Mouse (Mus musculus): ENCODE results near the gene Grid2. TPM values are rescaled to one million over a fixed set of nuclear protein-coding genes. Genes with fewer than 3 reads are reported as not detected.

Grid2 gene
- polyA plus RNA-seq, 1 experiment from 2014 or later: 2.3 TPM

DNA sequence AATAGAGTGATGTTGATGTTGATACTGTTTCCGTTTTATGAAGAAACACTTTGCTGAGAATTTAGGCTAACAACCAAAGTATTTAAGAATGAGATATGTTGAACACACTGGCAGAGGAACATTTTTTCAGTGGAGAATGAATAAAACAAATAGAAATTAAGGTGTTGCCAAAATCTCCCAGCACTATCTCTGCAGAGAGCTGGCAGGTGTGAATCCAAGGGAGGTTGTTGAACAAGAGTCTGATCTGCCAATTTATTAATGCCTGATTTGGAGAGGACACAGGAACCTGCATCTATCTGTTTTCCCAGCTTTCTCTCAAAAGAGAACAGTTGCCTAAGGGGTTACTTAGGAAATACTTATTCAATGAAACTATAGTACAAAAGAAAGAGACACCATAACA is 822.2 kb downstream of the Grid2 start:
- Histone ChIP-seq H3K9me3 (no peaks in the 10 kb centered on the region), H3K4me3 (no peak overlapping the region), H3K36me3 (no peaks in the 10 kb centered on the region), H3K4me2 (replicated peaks) (no peak overlapping the region), H3K9ac (no peak overlapping the region), H3K4me1 (no peaks in the 10 kb centered on the region), H3K27me3 (no peaks in the 10 kb centered on the region), H3K27ac (no peak overlapping the region)
- no peak for ATAC-seq (ENCODE audit: insufficient number of reproducible peaks, insufficient read depth, low FRiP score, low TSS enrichment)
- WGBS: 83% methylated on average over 1 of the region's 1 CpGs

DNA sequence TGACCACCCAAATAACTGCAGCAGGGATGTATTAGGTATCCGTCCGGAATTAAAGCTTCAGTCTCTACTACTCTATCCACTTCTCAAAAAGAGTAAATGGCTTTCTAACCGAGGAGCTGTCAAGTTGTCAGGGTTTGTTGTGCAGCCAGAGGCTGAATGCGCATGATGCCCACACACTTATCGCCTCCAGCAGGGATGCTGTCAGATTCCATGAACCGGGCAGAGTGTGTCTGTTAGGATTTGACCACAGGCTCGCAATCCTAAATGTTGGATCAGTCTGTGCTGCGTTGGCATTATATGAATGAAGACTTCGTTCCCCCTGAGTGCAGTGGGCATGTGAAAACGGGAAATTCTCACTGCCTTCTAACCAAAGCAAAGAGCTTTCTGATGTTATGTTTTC is 843.0 kb downstream of the Grid2 start:
- WGBS: 74% methylated on average over 10 of the region's 10 CpGs
- no peaks in the 10 kb centered on the region for H3K36me3 ChIP-seq
- no peak overlapping the region for H3K4me3 ChIP-seq
- no peak overlapping the region for H3K27ac ChIP-seq
- no peak overlapping the region for H3K9ac ChIP-seq
- ATAC-seq (ENCODE audit: insufficient number of reproducible peaks, insufficient read depth, low FRiP score, low TSS enrichment): no peak
- H3K4me1 ChIP-seq: no peaks in the 10 kb centered on the region
- H3K4me2 ChIP-seq (replicated peaks): no peak overlapping the region
- H3K9me3 ChIP-seq: no peaks in the 10 kb centered on the region
- no peaks in the 10 kb centered on the region for H3K27me3 ChIP-seq

DNA sequence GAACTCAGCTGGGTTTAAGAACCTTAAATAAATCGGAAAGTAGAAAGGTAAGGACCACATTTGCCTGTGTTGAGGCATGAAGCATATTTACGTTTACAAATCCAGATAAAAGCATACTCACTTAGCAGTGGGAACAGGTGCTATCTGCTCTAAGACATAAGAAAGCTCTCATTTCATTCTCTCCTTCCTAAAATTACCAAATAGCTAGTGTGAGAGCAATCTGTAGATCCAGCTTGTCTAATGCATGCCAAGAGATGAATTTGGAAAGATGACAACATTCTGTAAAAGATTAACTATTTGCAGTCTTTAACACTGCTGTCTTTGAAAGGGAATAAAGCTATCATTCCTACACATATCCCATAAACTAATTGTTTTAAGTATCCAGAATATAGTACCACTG is 858.9 kb downstream of the Grid2 start:
- Histone ChIP-seq H3K27ac (no peak overlapping the region), H3K4me1 (no peaks in the 10 kb centered on the region), H3K27me3 (no peaks in the 10 kb centered on the region), H3K9ac (no peak overlapping the region), H3K36me3 (no peaks in the 10 kb centered on the region), H3K4me3 (no peak overlapping the region), H3K4me2 (replicated peaks) (no peak overlapping the region), H3K9me3 (no peaks in the 10 kb centered on the region)
- ATAC-seq (ENCODE audit: insufficient number of reproducible peaks, insufficient read depth, low FRiP score, low TSS enrichment): no peak
- WGBS: 83% methylated on average over 2 of the region's 2 CpGs

DNA sequence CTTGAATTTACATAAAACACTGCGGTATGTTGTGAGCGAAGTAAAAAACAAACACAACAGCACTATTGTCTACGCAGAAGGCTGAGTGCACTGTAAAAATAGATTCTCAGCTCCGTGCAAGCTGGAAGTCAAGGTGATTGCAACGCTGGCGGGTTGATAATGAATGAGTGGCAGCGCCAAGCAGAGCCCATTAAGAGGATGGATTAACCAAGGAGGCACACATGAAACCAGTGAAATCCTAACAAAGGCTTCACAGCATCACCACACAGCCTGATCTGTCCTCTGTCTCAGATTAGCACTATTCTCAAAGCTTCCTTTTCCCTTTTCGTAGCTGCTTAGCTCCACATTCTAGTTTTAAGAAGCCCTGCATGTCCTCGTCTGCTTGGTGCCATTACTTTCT is 880.6 kb downstream of the Grid2 start:
- 86% methylated on average over 9 of the region's 9 CpGs for WGBS
- no peaks in the 10 kb centered on the region for H3K9me3 ChIP-seq
- no peak overlapping the region for H3K4me3 ChIP-seq
- H3K9ac ChIP-seq: no peak overlapping the region
- no peaks in the 10 kb centered on the region for H3K4me1 ChIP-seq
- no peaks in the 10 kb centered on the region for H3K27me3 ChIP-seq
- H3K27ac ChIP-seq: no peak overlapping the region
- no peak for ATAC-seq (ENCODE audit: insufficient number of reproducible peaks, insufficient read depth, low FRiP score, low TSS enrichment)
- no peaks in the 10 kb centered on the region for H3K36me3 ChIP-seq
- H3K4me2 ChIP-seq (replicated peaks): no peak overlapping the region

DNA sequence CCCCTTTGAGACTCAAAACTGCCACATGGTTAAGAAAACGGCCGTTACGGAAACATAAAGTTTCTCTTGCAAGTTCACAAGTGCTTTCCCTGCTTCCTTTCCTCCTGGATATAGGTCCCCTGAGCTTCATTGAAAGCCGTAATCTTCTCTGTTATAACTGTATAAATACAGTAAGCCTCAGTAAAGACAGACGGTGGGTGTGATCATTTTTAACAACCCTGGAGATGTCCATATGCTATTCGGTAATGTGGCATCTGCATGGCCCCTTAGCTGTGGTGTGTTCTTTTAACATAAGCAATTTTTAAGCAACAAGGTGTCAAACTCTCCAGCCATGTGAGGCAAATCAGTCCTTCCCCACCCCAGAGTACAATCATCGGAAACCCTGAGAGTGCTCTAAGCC is 892.9 kb downstream of the Grid2 start:
- Histone ChIP-seq H3K4me3 (no peak overlapping the region), H3K9me3 (no peaks in the 10 kb centered on the region), H3K27me3 (no peaks in the 10 kb centered on the region), H3K9ac (no peak overlapping the region), H3K4me2 (replicated peaks) (no peak overlapping the region), H3K4me1 (no peaks in the 10 kb centered on the region), H3K27ac (no peak overlapping the region), H3K36me3 (no peaks in the 10 kb centered on the region)
- no peak for ATAC-seq (ENCODE audit: insufficient number of reproducible peaks, insufficient read depth, low FRiP score, low TSS enrichment)
- 83% methylated on average over 7 of the region's 7 CpGs for WGBS

DNA sequence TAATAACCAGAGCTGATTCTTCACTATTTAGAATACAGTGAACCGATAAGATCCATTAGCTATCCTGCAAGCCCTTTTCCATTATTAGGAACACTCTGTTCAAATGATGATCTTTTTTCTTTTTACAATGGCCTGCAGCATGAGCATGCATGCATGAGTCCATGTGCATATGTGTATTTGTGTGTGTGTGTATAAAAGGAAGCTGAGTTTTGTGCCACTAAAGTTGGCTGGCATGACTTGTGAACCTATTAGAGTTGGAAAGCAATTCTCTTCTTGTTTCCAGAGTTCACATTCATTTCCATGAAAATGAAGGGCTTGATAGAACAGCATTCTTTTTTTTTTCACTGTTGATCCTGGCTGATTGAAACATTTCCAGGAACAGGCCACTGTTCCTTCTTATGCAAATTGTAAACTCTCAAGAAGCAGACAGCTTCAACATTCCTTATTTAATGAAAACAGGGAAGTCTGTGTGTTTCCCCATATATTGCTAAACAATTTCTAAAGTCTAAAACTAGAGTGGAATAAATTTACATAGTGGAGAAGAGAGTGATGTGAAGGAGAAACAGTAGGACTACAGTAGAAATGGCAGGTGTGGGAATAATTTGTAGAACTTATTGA is 919.4 kb downstream of the Grid2 start:
- Histone ChIP-seq H3K4me3 (no peak overlapping the region), H3K4me2 (replicated peaks) (no peak overlapping the region), H3K4me1 (no peaks in the 10 kb centered on the region), H3K27ac (no peak overlapping the region), H3K9ac (no peak overlapping the region), H3K27me3 (no peaks in the 10 kb centered on the region), H3K9me3 (no peaks in the 10 kb centered on the region), H3K36me3 (no peaks in the 10 kb centered on the region)
- WGBS: 88% methylated on average over 1 of the region's 1 CpGs
- ATAC-seq (ENCODE audit: insufficient number of reproducible peaks, insufficient read depth, low FRiP score, low TSS enrichment): no peak

DNA sequence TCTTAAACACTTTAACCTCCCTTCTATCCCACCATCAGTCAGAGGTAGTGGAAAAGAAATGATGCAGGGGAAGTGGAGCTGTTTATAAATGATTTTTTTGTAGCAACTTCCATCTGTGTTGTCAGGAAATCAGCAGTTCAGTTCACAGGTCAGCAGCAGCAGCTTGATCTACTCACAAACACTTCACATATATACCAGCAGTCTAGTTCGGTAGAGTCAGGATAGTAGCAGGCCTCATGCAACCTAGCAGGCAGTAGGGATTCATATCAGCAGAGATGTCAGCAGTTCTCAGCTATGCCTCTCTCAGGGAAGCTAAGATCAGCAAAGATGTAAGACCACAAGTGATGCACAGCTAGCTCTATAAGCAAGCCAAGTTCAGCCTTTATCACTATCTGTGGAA is 938.0 kb downstream of the Grid2 start:
- Histone ChIP-seq H3K27ac (no peak overlapping the region), H3K9me3 (no peaks in the 10 kb centered on the region), H3K4me3 (no peak overlapping the region), H3K27me3 (no peaks in the 10 kb centered on the region), H3K9ac (no peak overlapping the region), H3K36me3 (no peaks in the 10 kb centered on the region), H3K4me2 (replicated peaks) (no peak overlapping the region), H3K4me1 (no peaks in the 10 kb centered on the region)
- no peak for ATAC-seq (ENCODE audit: insufficient number of reproducible peaks, insufficient read depth, low FRiP score, low TSS enrichment)
- WGBS: 74% methylated on average over 1 of the region's 1 CpGs

DNA sequence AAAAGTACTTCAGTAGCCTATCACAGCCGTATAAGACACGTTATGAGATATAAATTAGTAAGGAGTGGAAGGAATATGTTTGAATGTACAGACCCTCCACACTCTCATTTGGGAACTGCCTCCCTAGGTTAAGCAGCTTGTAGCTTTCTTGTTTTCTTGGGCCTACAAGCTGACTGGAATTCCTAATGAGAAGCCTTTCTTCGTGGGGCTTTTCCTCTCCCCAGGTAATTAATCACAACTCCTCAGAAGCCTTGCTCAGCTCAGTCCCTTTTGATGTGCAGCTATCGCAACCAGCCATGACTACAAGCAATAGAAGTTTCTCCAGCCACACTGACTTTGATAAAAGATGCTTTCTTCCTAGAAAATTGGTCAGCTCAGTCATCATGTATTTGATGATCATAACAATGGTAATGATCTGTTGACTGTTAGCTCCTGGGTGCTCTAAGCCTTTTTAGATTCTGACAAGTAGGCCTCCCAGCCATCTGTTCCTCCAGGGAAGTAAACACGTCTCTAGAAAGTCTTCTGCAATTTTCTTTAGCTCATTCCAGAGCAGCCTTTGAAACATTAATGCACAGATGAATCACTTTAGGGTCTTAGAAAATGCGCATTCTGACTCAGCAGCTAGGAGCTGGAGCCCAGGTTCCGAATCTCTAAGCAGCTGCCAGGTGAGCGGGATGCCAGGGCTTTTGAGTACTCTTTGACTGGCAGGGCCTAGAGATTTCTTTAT is 946.9 kb downstream of the Grid2 start:
- no peak overlapping the region for H3K4me2 ChIP-seq (replicated peaks)
- 27% methylated on average over 8 of the region's 8 CpGs for WGBS
- no peak overlapping the region for H3K27ac ChIP-seq
- no peaks in the 10 kb centered on the region for H3K9me3 ChIP-seq
- no peaks in the 10 kb centered on the region for H3K4me1 ChIP-seq
- H3K27me3 ChIP-seq: no peaks in the 10 kb centered on the region
- no peak overlapping the region for H3K4me3 ChIP-seq
- H3K9ac ChIP-seq: no peak overlapping the region
- ATAC-seq (ENCODE audit: insufficient number of reproducible peaks, insufficient read depth, low FRiP score, low TSS enrichment): no peak
- no peaks in the 10 kb centered on the region for H3K36me3 ChIP-seq

DNA sequence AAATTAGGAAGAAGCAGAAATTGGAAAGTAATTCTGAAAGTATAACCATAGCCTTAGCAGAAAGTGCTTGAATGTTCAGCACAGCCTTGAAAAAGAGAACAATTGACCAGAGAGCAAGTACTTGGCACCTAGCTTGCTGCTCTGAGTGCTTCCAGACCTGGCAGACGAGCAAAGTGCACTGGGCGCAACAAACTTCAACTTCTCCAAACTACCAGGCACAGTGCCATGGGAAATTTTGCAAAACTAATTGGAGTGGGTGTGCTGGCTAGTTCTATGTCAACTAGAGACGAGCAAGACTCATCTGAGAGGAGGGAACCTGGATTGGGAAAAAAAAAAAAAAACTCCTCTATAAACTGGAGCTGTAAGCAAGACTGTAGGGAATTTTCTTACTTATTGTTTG is 980.7 kb downstream of the Grid2 start:
- WGBS: 71% methylated on average over 3 of the region's 3 CpGs

DNA sequence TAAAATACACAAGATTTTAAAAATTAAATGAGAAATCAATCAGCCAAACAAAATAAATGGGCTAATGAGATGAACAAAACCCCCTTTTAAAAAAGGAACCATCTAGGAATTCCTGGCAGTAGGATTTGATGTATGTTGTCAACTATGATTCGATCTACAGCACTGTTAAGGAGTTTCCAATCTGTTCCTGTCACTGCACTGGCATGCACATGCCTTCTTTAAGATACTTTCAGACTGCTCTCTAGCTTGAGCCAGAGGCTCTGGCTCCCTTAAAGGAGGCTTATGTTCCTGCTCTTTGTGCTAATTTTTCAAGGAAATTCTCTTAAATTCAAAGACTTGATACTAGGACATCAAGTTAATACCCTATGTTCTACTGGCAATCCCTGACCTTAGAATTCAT is 984.9 kb downstream of the Grid2 start:
- ATAC-seq (ENCODE audit: insufficient number of reproducible peaks, insufficient read depth, low FRiP score, low TSS enrichment): no peak
- Histone ChIP-seq H3K27ac (no peak overlapping the region), H3K36me3 (no peaks in the 10 kb centered on the region), H3K4me1 (no peaks in the 10 kb centered on the region), H3K27me3 (no peaks in the 10 kb centered on the region), H3K4me2 (replicated peaks) (no peak overlapping the region), H3K9ac (no peak overlapping the region), H3K9me3 (no peaks in the 10 kb centered on the region), H3K4me3 (no peak overlapping the region)
- WGBS: 81% methylated on average over 1 of the region's 1 CpGs

More for the DNA sequence above, 980.7 kb downstream of the Grid2 start:
- Histone ChIP-seq H3K9ac (no peak overlapping the region), H3K4me3 (no peak overlapping the region), H3K27me3 (no peaks in the 10 kb centered on the region), H3K9me3 (no peaks in the 10 kb centered on the region), H3K27ac (no peak overlapping the region), H3K4me2 (replicated peaks) (no peak overlapping the region), H3K36me3 (no peaks in the 10 kb centered on the region), H3K4me1 (no peaks in the 10 kb centered on the region)
- no peak for ATAC-seq (ENCODE audit: insufficient number of reproducible peaks, insufficient read depth, low FRiP score, low TSS enrichment)

DNA sequence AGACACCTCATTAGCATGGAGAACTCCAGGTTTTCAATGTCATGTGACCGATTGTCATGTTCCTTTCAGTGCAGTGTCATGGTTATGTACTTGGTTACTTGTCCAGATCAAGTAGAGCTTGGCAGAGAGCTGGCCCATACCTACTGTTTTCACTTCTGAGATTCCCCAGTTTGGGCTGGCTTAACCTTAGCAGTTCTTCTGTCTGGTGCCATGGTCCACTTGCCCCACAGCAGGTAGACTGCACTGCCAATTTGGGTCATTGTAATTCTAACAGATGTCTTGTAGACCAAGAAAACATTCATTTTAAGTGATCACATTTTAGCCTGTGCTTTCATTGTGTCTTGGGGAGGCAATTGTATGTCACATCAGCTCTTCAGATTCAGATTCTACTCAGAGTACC is 990.3 kb downstream of the Grid2 start:
- Histone ChIP-seq H3K9ac (no peak overlapping the region), H3K27me3 (no peaks in the 10 kb centered on the region), H3K4me3 (no peak overlapping the region), H3K9me3 (no peaks in the 10 kb centered on the region), H3K27ac (no peak overlapping the region), H3K4me2 (replicated peaks) (no peak overlapping the region), H3K4me1 (no peaks in the 10 kb centered on the region), H3K36me3 (no peaks in the 10 kb centered on the region)
- no peak for ATAC-seq (ENCODE audit: insufficient number of reproducible peaks, insufficient read depth, low FRiP score, low TSS enrichment)
- 86% methylated on average over 1 of the region's 1 CpGs for WGBS

DNA sequence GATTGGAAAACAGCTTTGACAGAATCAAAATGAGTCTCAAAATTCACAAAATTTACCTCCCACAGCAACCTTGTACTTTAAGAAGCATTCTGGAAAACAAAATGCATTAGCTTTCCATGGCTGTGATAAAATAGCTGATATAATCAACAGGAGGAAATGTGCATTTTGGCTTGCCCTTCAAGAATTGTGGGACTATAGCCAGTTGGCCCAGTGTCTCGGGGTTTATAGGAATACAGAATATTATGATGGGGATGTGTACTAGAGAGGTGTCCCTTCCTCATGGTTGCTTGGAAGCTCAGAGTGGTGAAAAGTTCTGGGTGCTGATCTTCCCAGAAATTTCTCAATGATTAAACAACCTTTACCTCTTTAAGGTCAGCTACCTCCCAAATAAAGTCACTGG is 995.4 kb downstream of the Grid2 start:
- no peak overlapping the region for H3K4me2 ChIP-seq (replicated peaks)
- H3K27ac ChIP-seq: no peak overlapping the region
- no peaks in the 10 kb centered on the region for H3K4me1 ChIP-seq
- no peaks in the 10 kb centered on the region for H3K9me3 ChIP-seq
- no peak overlapping the region for H3K9ac ChIP-seq
- H3K36me3 ChIP-seq: no peaks in the 10 kb centered on the region
- WGBS: 86% methylated on average over 1 of the region's 1 CpGs
- no peaks in the 10 kb centered on the region for H3K27me3 ChIP-seq
- ATAC-seq (ENCODE audit: insufficient number of reproducible peaks, insufficient read depth, low FRiP score, low TSS enrichment): no peak
- H3K4me3 ChIP-seq: no peak overlapping the region
